23 mouse cellular contexts compared by ENCODE assay signal in the genomic region with DNA sequence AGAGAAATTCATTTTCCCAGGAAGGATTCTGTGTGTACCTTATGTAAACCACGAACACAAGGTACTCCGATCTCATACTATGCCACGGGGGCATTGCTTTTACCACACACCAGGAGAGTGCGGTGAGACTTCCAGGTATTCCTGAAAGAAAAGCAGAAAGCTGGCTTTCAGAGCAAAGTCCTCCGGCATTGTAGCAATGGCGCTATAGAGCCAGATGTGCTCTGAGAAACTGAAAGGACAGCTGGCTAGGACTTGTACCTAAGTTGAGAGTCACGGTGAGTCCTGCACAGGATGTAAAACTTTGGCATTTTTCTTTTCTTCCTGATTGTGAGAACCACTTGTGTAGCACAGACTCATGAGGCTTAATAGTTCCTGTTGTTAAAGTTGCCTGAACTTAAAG. TPM values are rescaled to one million over a fixed set of nuclear protein-coding genes. Genes with fewer than 3 reads are reported as not detected.
DNase-seq lines count a peak whose midpoint lies in the region; ATAC-seq and TF ChIP-seq lines count a peak whose summit lies in the region.
"Had no signal": no experiment of that assay in that cellular context is flagged by ENCODE, and none has a peak within 500 bp of the region (broad histone marks: within the 10 kb centered on the region; RNA-seq: fewer than 3 reads in every experiment).

No protein-coding gene starts in this region.

- DNase-seq in kidney, adult 2 months: peak; percentile 25
- DNase-seq in kidney, postnatal 25 days: no peak
- peak; percentile 21 for DNase-seq in CH12.LX (ENCODE audit: extremely low read depth)
- no peak for DNase-seq in stomach, postnatal 0 days (ENCODE audit: low spot score)
- DNase-seq in c-Kit-positive CD71-positive TER-119-positive erythroid progenitor cells, embryonic 14.5 days (ENCODE audit: low spot score): no peak
- DNase-seq: adrenal gland, postnatal 25 days; cerebellum, adult 11 months; cerebellum, adult 9-11 months; gastrocnemius, postnatal 14 days; heart, adult 18-20 months; heart, postnatal 14 days; kidney, adult 11 months; liver; thymus, postnatal 36 days had no signal

- H3K36me3 ChIP-seq in kidney, adult 2 months (ENCODE audit: control insufficient read depth, insufficient read depth, low read length): peaks cover 2% of the 10 kb centered on the region
- no peaks in the 10 kb centered on the region for H3K36me3 ChIP-seq in megakaryocyte, embryonic 14.5 days (replicated peaks; ENCODE audit: low read length)
- H3K36me3 ChIP-seq in CH12.LX (replicated peaks in 1 of 2; ENCODE audit: control insufficient read depth in 1 of 2, insufficient read depth in 1 of 2, low read length in 1 of 2): peaks cover 0 to 6% of the 10 kb centered on the region in 2 experiments
- H3K36me3 ChIP-seq in stomach, postnatal 0 days (ENCODE audit: control insufficient read depth, insufficient read depth, low read length): no peaks in the 10 kb centered on the region
- H3K36me3 ChIP-seq: lung, embryonic 15.5 days; midbrain, embryonic 12.5 days had no signal

- TF ChIP-seq RAD21 in CH12.LX (IDR thresholded peaks at IDR 0.05; ENCODE audit: low read depth, low read length): no peak

- peak overlapping the region; percentile 53 for H3K9ac ChIP-seq in CH12.LX (ENCODE audit: insufficient read depth, low read depth)
- H3K9ac ChIP-seq in stomach, postnatal 0 days (ENCODE audit: low read length): no peak overlapping the region
- H3K9ac ChIP-seq: heart, embryonic 13.5 days; lung, embryonic 15.5 days; midbrain, embryonic 12.5 days had no signal

- no peak for TF ChIP-seq EP300 in CH12.LX (IDR thresholded peaks at IDR 0.05; ENCODE audit: low read length)
- no peak for TF ChIP-seq EP300 in stomach, postnatal 0 days (optimal IDR thresholded peaks at IDR 0.05)

- ATAC-seq in megakaryocyte, adult 5-6 weeks (ENCODE audit: poor library complexity, severe bottlenecking): no peak
- no peak for ATAC-seq in stomach, postnatal 0 days (ENCODE audit: low FRiP score, low TSS enrichment)
- ATAC-seq: forebrain, embryonic 16.5 days; hindbrain, postnatal 0 days had no signal

- dilution Hi-C loops in CH12.LX (cut with MboI; ENCODE audit: extremely low pct_ligation_motif_present, extremely low pct_unique_long_range_greater_than_20kb, low sequenced_read_pairs): no loop called here

- no peak overlapping the region for H3K27ac ChIP-seq in kidney, adult 2 months (ENCODE audit: insufficient read depth, low read depth, low read length)
- H3K27ac ChIP-seq in CH12.LX (ENCODE audit: insufficient read depth, low read depth): no peak overlapping the region
- H3K27ac ChIP-seq in stomach, postnatal 0 days (replicated peaks): no peak overlapping the region
- H3K27ac ChIP-seq: heart, embryonic 13.5 days; hindbrain, postnatal 0 days; left cerebral cortex, adult 2 months; lung, embryonic 15.5 days; macrophage; midbrain, embryonic 12.5 days had no signal

- peak overlapping the region; percentile 64 for H3K4me2 ChIP-seq in CH12.LX (ENCODE audit: insufficient read depth, low read depth, poor library complexity, severe bottlenecking)
- no peak overlapping the region for H3K4me2 ChIP-seq in stomach, postnatal 0 days (replicated peaks; ENCODE audit: low read depth)
- H3K4me2 ChIP-seq: heart, embryonic 13.5 days; lung, embryonic 15.5 days; midbrain, embryonic 12.5 days had no signal

- H3K27me3 ChIP-seq in kidney, adult 2 months (replicated peaks; ENCODE audit: control insufficient read depth, insufficient read depth, low read length): no peaks in the 10 kb centered on the region
- no peaks in the 10 kb centered on the region for H3K27me3 ChIP-seq in megakaryocyte, embryonic 14.5 days (replicated peaks)
- H3K27me3 ChIP-seq in CH12.LX (replicated peaks): no peaks in the 10 kb centered on the region
- H3K27me3 ChIP-seq in stomach, postnatal 0 days (ENCODE audit: control insufficient read depth, insufficient read depth, low read length): no peaks in the 10 kb centered on the region
- H3K27me3 ChIP-seq: heart, embryonic 13.5 days; lung, embryonic 15.5 days; midbrain, embryonic 12.5 days had no signal

- no peak overlapping the region for H3K4me3 ChIP-seq in kidney, adult 2 months (ENCODE audit: insufficient read depth, low read depth, low read length)
- H3K4me3 ChIP-seq in megakaryocyte, embryonic 14.5 days (replicated peaks): peak overlapping the region; percentile 76
- H3K4me3 ChIP-seq in CH12.LX (replicated peaks in 1 of 3; ENCODE audit: low read depth in 2 of 3, low read length in 2 of 3, poor library complexity in 1 of 3): peak overlapping the region; percentile 21 to 45 (median 24)
- no peak overlapping the region for H3K4me3 ChIP-seq in stomach, postnatal 0 days (ENCODE audit: low read depth, low read length)
- H3K4me3 ChIP-seq: heart, embryonic 13.5 days; left cerebral cortex, adult 2 months; lung, embryonic 15.5 days; midbrain, embryonic 12.5 days had no signal

- H3K79me2 ChIP-seq in CH12.LX (replicated peaks; ENCODE audit: control insufficient read depth, extremely low read depth, insufficient read depth, poor library complexity, severe bottlenecking): no peaks in the 10 kb centered on the region

- WGBS in kidney, adult 2 months: 65% methylated on average over 7 of the region's 7 CpGs
- 58% methylated on average over 7 of the region's 7 CpGs for WGBS in stomach, postnatal 0 days

- no peak for TF ChIP-seq POLR2A in kidney, adult 2 months (IDR thresholded peaks at IDR 0.05; ENCODE audit: low read depth, low read length)
- no peak for TF ChIP-seq POLR2A in CH12.LX (IDR thresholded peaks at IDR 0.05; ENCODE audit: low read depth, low read length)

- 0 out of 2 replicates have a peak, but pooled peaks have one; percentile 7 for TF ChIP-seq CTCF in kidney, adult 2 months (conservative IDR thresholded peaks at IDR 0.05; ENCODE audit: insufficient read depth, insufficient read length, low read depth, low read length)
- peak in 1 of 2 experiments; percentile 35; a peak in 2 of 4 replicates for TF ChIP-seq CTCF in CH12.LX (conservative IDR thresholded peaks at IDR 0.05 in 1 of 2, IDR thresholded peaks at IDR 0.05 in 1 of 2; ENCODE audit: low read depth in 2 of 2, low read length in 2 of 2)
- TF ChIP-seq CTCF in stomach, postnatal 0 days (IDR thresholded peaks at IDR 0.05; ENCODE audit: low read depth): peak; percentile 23; the same call in 1 of the 2 replicates

- in situ Hi-C loops in CH12.LX (cut with MboI; ENCODE audit: low pct_ligation_motif_present, low pct_unique_long_range_greater_than_20kb, low sequenced_read_pairs): no loop called here

- H3K4me1 ChIP-seq in kidney, adult 2 months (ENCODE audit: control insufficient read depth, insufficient read depth, low read length): no peaks in the 10 kb centered on the region
- H3K4me1 ChIP-seq in megakaryocyte, embryonic 14.5 days: peaks cover 18% of the 10 kb centered on the region
- H3K4me1 ChIP-seq in CH12.LX (ENCODE audit: control insufficient read depth in 1 of 2, insufficient read depth in 2 of 2): peaks cover 4 to 24% of the 10 kb centered on the region in 2 experiments; a peak in 3 of 4 replicates
- no peaks in the 10 kb centered on the region for H3K4me1 ChIP-seq in stomach, postnatal 0 days (replicated peaks; ENCODE audit: control insufficient read depth, insufficient read depth)
- H3K4me1 ChIP-seq: heart, embryonic 13.5 days; lung, embryonic 15.5 days; midbrain, embryonic 12.5 days had no signal

- H3K9me3 ChIP-seq in megakaryocyte, embryonic 14.5 days: no peaks in the 10 kb centered on the region
- H3K9me3 ChIP-seq in CH12.LX (replicated peaks; ENCODE audit: low read length): no peaks in the 10 kb centered on the region
- H3K9me3 ChIP-seq in stomach, postnatal 0 days (ENCODE audit: control insufficient read depth, low read length): no peaks in the 10 kb centered on the region
- H3K9me3 ChIP-seq: lung, embryonic 15.5 days; midbrain, embryonic 12.5 days had no signal

TF ChIP-seq in CH12.LX, 34 proteins besides CTCF, POLR2A, EP300 and RAD21:
- TF ChIP-seq HCFC1 (IDR thresholded peaks at IDR 0.05; ENCODE audit: low read depth, low read length) (no peak), SMC3 (IDR thresholded peaks at IDR 0.05; ENCODE audit: low read depth, low read length) (no peak), ZKSCAN1 (IDR thresholded peaks at IDR 0.05; ENCODE audit: borderline replicate concordance, low read depth, low read length) (no peak), RCOR1 (conservative IDR thresholded peaks at IDR 0.05; ENCODE audit: low read depth, low read length) (no peak), UBTF (IDR thresholded peaks at IDR 0.05; ENCODE audit: low read depth, low read length) (no peak), TCF12 (IDR thresholded peaks at IDR 0.05; ENCODE audit: low read depth, low read length) (no peak), IRF4 (IDR thresholded peaks at IDR 0.05; ENCODE audit: low read depth, low read length) (no peak), CHD2 (IDR thresholded peaks at IDR 0.05; ENCODE audit: low read length) (no peak), JUND (conservative IDR thresholded peaks at IDR 0.05; ENCODE audit: low read depth, low read length) (no peak), NRF1 (IDR thresholded peaks at IDR 0.05; ENCODE audit: low read depth, low read length) (no peak), MEF2A (IDR thresholded peaks at IDR 0.05; ENCODE audit: borderline replicate concordance, low read depth, low read length) (no peak), POLR2AphosphoS2 (IDR thresholded peaks at IDR 0.05; ENCODE audit: low read depth, low read length) (no peak), GABPA (IDR thresholded peaks at IDR 0.05; ENCODE audit: insufficient replicate concordance, low read depth, low read length) (no peak), KAT2A (IDR thresholded peaks at IDR 0.05; ENCODE audit: insufficient replicate concordance, low read length) (no peak)
TF ChIP-seq in CH12.LX: peak in this region for 0.

RNA-seq across cellular contexts. Expression of a gene that starts 16.0 kb away (rescaled TPM):
- 2.9 and 3.5 TPM in 2 replicates for polyA plus RNA-seq in kidney, adult 2 months (2012; rRNA removed)
- polyA plus RNA-seq in megakaryocyte, embryonic 14.5 days (2012; ENCODE audit: insufficient read depth, low replicate concordance): 0.39 TPM in 1 of 2 replicates, not detected in the other
- 6.7 and 9.4 TPM in 2 replicates for total RNA-seq in megakaryocyte, adult 5-6 weeks (2015)
- total RNA-seq in megakaryocyte, adult 5-6 weeks (2017): 8.9 and 9.4 TPM in 2 replicates
- 13.3 and 13.6 TPM in 2 replicates for total RNA-seq in CH12.LX (2012; rRNA removed)
- total RNA-seq in CH12.LX (2014; rRNA removed): 23.1 and 28.2 TPM in 2 replicates
- 14.9 and 15.8 TPM in 2 replicates for polyA plus RNA-seq in CH12.LX (2012; ENCODE audit: insufficient read length, low read depth)
- polyA plus RNA-seq in stomach, postnatal 0 days (2015; fragmentation: Nextera tagmentation; extraction: Ambion mirVana): 4.3 and 4.8 TPM in 2 replicates

Comparison
In these comparisons a context has a peak if more than half of its experiments do, and no peak if none do; other contexts are left out.
1. DNase-seq: peak in kidney, adult 2 months (single experiment) and CH12.LX (single experiment); none in kidney, postnatal 25 days (0 of 2), stomach, postnatal 0 days (single experiment) and c-Kit-positive CD71-positive TER-119-positive erythroid progenitor cells, embryonic 14.5 days (single experiment).
2. H3K4me3 ChIP-seq: peak in megakaryocyte, embryonic 14.5 days (single experiment) and CH12.LX (3 of 3); none in kidney, adult 2 months (single experiment) and stomach, postnatal 0 days (single experiment).